Mouse (Mus musculus): ENCODE measurements around the gene 1700019N19Rik.
A peak's percentile ranks its signal among the peaks of the same experiment; 100 is the strongest.

The 1700019N19Rik gene

DNA sequence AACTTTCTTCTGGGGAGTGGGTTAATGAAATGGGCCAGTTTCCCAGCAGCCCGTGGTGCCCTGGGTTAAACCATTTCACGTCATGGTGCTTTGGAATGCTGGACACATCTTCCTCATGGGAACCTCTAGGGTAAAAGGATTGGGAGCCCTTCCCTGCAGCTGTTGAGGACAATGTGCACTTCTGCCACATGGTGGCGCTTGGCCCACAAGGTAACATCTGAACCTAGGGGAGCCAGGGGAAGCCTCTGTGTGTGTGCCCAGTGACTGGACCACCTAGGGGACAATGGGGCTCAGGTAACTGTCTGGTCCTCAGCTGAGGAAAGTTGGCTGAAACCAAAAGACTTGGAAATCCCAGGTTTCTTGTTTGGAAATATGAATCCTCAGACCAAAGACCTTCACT lies 12.1 kb upstream of the 1700019N19Rik start:
- DNase-seq (ENCODE audit: low spot score), result peak; percentile 70

DNA sequence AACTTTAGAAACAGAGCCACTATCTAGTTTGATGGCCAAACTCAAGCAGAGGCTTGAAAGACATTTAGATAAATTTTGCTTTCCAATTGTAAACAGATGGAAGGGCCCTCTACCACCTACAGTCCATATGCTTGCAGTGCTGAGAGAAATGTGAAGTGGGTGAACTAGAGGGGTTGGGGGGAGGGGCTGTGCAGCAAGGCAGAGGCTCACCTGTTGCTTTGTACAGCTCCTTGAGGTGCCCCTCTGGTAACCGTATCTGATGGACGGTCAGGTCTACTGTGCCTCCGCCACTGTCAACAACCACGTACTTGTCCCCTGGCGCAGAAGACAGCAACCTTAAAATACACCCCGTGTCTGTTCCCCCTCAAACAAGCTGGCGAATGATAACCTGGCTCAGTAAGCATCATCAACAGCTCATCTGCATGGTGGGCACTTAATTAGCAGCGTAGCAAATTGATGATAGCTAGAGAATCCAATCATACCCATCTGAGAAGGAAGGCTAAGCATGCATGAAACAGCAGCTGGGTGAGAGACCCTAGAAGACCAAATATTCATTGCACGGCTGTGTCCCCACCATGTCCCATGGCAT lies 11.0 kb upstream of the 1700019N19Rik start:
- DNase-seq (ENCODE audit: low spot score), result no peak

DNA sequence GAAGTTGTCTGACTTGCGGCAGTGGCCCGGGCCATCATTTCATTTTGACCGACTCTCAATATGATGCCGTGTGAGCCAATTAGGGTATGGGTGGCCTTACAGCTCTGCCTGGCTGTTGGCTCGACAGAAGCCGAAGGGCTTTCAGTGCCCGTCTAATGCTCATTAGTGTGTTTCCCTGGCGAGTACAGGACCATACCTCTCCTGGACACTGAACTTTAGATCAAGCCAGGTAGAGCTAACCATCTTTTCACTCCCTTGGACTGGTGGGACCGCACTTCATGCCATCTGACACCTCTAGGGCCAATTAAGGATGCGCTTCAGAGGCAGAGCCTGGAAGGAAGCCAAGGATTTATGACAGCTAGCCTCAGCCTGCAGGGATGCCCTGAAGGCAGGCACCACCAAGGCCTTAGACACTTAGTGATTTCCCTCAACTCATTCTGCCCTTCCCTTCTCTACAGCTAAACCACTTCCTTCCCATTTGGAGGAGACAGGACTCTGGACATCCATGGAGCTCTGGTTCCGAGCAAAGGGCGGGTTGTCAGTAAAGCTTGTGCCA lies 931 bp upstream of the 1700019N19Rik start:
- no peak for DNase-seq (ENCODE audit: low spot score)

DNA sequence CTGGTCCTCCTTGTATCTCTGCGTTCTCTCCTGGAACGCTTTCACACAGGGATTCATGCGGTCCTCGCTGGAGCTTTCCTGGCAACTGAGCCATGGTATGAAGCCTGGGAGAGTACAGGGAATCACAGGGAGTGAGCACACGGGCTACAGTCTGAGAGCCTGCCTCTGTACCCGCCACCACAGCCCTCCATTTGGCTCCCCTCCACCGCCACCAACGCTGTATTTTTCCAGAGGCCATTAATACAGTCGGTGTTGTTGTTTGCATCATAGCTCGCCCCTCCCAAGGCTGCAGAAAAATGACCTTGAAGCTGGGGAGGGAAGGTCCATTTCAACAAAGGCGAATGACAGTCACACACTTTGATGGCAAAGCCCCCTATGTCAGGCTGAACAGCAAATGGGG lies 5.1 kb downstream of the 1700019N19Rik start:
- no peak for DNase-seq (ENCODE audit: low spot score)

DNA sequence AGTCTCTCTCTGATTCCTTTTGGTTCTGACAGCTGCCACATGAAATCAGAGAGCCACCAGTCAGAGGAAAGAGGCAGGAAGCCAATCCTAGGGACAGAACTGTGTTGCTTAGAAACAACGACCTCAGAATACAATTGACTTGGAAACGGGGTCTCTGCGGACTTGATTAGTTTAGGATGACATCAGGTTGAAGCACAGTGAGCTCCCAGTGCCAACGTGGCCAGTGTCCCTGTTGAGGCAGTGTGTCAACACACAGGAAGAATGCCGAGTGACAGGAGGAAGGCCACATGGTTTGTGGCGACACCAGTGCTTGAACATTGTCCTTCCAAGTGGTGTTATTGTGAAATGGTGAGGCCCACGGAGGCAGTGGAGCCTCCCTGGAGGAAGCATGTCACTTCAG lies 10.3 kb downstream of the 1700019N19Rik start:
- DNase-seq (ENCODE audit: low spot score), result no peak

DNA sequence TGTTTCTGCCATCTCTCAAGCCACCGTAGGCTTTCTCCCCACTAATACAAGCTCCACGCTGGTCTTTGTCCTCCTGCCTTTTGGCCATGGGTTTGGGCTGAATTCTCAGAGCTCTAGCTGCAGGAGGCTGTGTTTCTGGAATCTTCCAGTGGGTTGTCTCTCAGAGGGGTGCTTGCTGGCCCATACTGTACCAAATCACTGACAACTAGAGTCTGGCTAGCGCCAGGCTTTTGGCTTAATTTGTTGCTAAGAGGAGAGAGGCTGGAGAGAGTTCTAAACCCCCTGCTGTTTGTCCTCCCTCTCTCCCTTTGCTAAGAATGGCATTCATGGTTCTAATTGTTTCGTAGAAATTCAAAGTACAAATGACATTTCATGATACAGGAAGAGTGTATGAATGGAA lies 12.7 kb downstream of the 1700019N19Rik start:
- no peak for DNase-seq (ENCODE audit: low spot score)

DNA sequence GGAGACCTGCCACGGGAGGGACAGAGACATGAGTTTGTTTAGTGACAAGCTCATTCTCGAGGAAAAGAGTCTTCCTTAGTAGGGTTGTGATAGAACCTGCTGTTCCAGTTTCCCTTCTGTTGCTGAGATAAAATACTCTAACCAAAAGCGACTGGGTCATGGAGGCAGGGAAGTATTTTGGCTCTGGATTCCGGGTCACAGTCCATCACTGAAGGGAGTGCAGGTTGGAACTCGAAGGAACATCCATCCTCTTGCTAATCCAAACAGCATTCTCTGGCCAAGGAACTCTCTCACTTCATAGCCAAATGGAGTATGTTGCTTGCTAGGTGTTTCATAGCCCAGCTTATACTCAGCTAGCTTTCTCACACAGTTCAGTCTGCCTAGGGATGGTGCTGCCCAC lies 17.8 kb downstream of the 1700019N19Rik start:
- no peak for DNase-seq (ENCODE audit: low spot score)

DNA sequence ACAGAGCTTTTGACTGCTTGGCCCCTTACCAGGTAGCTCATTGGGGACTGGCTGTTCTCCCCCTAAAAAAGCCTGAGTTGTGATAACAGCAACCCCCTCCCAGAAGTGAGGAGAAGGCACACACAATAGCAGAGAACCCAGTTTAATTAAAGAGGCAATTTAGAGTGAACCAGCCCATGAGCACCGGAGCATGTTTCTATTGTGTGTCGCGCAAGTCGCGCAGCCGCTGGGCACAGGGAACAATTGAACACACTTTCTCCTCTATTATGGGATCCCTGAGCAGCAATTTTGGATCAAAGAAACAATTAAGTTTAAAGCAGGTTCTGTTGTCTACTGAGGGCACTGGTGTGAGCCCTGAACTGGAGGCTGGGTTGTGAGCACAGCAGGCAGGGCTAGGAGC lies 26.9 kb downstream of the 1700019N19Rik start:
- no peak for DNase-seq (ENCODE audit: low spot score)

DNA sequence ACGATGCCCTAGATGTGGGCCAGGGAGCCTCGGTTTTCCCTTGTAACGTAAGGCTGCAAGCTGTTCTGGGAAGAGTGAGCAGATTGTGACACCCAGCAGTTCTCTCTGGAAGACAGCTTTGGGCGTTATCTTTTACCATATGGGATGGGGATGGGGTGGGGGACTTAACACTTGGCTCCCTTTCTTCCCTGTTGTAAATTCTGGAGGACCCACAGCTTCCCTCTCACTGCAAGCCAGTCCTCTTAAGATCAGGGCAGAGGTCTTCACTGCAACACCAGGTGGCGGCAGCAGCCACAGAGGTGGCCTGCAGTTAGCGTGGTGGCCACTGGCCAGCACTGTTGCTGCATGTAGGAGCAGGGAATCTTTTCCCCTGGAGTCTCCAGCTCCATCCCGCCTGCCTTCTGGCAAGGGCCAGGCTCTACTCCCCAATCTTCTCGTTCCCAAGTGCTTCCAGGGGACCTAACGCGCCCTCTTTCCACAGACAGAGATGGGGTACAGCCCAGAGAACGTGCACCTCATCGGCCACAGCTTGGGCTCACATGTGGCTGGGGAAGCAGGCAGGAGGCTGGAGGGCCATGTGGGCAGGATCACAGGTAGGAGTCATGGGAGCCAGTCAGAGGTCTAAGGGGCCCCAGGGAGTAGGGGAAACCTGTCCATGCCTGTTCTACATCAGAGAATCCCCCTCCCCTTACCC lies 31.3 kb downstream of the 1700019N19Rik start:
- peak; percentile 19 for DNase-seq (ENCODE audit: low spot score)

DNA sequence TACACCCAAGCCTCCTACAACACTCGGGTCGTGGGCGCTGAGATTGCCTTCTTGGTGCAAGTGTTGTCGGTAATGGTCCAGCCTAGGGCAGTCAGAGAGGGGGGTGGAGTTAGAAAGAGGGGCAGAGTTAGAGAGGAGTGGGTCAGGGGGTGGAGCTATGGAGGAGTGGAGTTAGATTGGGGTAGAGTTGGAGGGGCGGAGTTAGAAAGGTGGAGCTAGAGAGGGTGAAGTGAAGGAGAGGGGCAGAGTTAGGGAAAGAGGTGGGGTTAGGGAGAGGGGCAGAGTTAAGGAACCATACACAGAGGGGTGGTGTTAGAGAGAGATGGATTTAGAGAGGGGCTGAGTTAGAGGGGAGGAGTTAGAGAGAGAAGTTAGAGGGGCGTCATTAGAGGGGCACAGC lies 31.9 kb downstream of the 1700019N19Rik start:
- no peak for DNase-seq (ENCODE audit: low spot score)

DNA sequence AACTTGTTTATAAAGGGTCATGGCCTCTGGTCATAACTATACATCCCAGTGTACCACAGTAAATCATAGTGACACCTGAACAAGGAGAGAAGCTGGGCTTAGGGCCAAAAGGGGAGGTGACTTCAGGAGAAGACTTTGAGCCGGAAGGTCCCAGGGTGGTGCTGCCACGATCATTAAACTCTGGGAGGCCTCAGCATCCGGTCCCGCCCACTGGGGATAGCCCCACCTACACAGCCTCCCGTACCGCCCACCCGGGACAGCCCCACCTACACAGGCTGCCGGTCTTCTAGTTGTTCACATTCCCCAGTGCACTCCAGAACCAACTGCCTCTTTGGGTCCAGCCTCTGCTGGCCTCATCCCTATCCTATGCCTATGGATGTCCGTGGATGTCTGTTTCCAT lies 34.8 kb downstream of the 1700019N19Rik start, which contains the start of gene Pnliprp2:
Gene Pnliprp2, plus strand, starts transcription at position 297 of the 400 bp plus-strand sequence.
- peak; percentile 7 for DNase-seq (ENCODE audit: low spot score)

DNA sequence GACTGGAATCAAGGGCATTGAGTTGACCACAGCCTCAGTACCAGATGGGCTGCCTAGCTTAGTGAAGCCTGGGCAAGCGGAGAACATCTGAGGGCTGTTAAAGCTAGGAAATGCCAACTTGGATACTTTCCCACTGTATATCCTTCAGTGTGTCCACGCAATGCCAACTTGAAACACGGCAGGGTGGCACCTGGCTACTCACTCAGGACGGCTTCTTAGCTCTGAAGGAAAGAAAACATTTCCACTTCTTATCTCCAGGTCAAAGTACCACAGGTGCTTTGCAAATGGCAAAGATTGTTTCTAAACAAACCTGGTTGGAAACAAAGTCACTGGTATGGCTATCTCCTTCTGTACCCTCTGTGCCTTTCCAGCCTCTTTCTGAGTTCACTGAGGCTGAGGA lies 35.4 kb downstream of the 1700019N19Rik start:
- DNase-seq (ENCODE audit: low spot score), result no peak

DNA sequence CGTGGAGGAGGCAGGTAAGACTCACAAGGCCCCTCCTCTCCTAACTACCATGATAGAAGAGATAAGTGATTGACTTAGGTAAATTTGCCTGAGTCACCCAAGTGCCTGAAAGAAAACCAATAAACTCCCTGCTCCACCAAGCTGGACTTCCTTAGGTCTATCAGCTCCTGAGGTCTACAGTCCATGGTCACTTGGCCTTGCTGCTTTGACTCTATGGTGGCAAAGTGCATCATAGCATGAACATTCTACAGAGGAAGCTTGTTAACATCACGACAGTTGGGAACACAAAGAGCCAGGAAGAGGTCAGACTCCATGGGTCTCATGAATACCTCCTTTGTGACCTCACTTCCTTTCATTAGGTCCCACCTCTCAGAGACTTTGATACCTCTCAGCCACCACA lies 42.8 kb downstream of the 1700019N19Rik start:
- no peak for DNase-seq (ENCODE audit: low spot score)

DNA sequence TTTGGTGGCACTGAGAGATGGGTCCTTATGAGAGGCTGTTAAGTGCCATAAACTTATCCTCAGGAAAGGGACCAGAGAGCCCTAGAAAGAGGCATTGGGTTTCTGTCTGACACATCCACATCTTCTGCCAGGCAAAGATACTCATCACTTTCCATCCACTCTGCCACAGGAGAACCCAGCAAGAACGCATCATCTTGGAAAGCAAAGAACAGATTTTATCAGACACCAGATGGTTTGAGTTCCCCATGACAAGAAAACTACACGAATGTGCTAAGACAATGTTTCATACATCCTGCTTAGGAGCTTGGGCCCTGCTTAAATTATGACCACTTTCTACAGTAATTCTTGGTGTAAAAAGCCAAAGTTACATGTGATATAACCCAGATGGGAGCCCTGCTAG lies 43.4 kb downstream of the 1700019N19Rik start:
- no peak for DNase-seq (ENCODE audit: low spot score)

DNA sequence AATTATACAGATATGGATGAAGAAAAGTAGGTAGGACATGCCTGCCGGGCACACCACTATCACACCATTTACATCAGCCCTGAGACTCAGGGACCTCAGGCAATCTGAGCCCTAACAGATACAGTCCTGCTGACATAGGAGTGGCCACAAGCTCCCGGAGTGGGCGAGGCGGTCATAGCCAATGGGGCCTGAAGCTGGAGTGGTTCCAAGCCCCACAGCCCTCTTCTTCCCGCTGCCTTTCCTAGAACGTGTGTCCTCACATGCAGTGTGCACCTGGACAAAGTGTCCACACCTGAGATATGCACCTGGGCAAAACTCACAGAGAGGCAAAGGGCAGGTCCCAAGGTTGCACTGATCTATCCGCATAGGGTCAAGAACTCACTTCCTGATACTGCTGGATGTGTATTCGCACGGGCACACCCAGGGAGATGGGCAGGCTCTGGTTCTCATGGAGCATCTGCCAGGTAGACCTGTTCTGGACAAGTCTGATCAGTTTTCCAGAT lies 46.7 kb downstream of the 1700019N19Rik start:
- no peak for DNase-seq (ENCODE audit: low spot score)

DNA sequence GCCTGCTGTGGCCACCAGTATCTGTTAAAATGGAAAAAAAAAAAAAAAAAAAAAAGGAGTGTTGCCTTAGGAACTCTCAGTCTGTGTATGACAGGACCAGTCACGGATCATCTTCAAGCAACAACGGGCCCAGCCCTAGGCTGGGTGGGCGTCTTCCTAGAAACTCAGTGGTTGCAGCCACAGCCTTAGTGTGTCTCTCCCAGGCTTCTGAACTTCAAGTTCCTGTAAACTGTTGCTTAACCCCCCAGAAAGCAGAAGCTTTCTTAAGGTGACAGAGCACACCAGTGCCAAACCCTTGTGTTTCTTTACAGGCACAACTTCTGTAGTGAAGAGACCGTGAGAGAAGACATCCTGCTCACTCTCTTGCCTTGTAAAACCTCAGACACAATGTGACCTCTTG lies 50.5 kb downstream of the 1700019N19Rik start:
- DNase-seq (ENCODE audit: low spot score), result no peak

DNA sequence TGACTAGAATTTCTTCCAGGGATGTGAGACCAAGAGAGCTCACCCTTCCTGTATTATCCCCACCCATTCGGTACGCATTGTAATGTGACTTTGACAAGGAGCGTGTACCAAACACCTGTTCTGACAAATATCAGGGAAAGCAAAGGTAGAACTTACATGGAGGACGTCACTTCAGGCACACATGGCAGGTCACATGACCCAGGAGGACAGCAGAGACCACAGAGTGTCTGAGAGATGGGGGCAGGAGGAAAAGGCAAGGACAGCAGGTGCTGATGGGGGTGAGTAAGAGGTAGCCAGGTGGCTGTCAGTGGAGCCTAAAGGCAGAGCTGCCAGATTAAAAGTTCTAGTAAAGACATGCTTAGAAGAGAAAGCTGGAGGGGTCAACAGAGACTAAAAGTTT lies 51.5 kb downstream of the 1700019N19Rik start:
- no peak for DNase-seq (ENCODE audit: low spot score)

DNA sequence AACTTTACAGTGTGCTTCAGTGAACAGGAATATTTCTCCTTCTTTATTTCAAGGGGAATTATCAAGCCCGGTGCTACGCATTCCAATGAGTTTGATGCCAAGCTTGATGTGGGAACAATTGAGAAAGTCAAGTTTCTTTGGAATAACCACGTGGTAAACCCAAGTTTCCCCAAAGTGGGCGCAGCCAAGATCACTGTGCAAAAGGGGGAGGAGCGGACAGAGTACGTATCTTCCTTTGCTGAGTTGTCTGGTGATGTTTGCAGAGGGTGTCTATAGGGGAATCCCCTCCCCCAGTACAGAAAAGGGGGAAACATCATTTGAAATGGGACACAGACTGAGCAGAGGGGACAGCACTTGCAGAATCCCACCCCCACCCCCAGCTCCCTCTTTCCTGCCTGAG lies 53.2 kb downstream of the 1700019N19Rik start:
- no peak for DNase-seq (ENCODE audit: low spot score)

DNA sequence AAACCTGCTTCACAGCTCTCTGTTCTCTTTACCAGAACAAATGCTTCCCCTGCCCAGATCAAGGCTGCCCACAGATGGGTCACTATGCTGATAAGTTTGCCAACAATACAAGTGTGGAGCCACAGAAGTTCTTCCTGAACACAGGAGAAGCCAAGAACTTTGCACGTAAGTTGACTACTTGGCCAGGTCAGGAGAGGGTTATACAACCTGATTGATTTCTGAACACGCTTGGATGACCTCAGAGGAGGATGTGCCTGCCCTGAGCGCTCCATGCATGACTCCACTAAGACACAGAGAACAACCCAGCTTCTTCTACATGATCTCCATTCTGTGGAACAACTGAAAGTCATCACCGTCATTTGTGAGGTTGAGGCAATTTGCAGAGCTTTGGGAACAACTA lies 56.1 kb downstream of the 1700019N19Rik start:
- DNase-seq (ENCODE audit: low spot score), result no peak

Measured in lung, postnatal 25 days (tissue).